Mouse (Mus musculus) spleen, adult 2 months (tissue): ENCODE data around the gene Abcc10.

Experiments used
- CTCF ChIP-seq: fragments of 200-500 bp; IDR thresholded peaks from 2 replicates; pipeline ENCODE4 v1.5.1; 2011; ENCODE audit warnings: mild to moderate bottlenecking, inconsistent platforms; ENCODE audit not compliant: insufficient read depth, insufficient read length, insufficient replicate concordance; ENCODE audit errors: extremely low read depth
- POLR2A ChIP-seq: fragments of 200-500 bp; IDR thresholded peaks from 2 replicates; pipeline ENCODE4 v1.6.1; 2011; ENCODE audit warnings: low read depth, low read length, inconsistent platforms

- no peak for TF ChIP-seq CTCF
- TF ChIP-seq POLR2A: no peak
Observed at GRCm38 (mm10) chr17:46287678-46288095, 40.5 kb downstream of the Abcc10 start.
